Mouse (Mus musculus) olfactory bulb, adult 2 months (tissue): ENCODE results near the gene Myh13. TPM values are rescaled to one million over a fixed set of nuclear protein-coding genes. Genes with fewer than 3 reads are reported as not detected.

Experiments used
- H3K27ac ChIP-seq: fragments of 200-500 bp; 2 replicates; pipeline ENCODE4 v1.5.1; 2012; ENCODE audit warnings: low read depth, low read length; ENCODE audit not compliant: insufficient read depth
- H3K4me1 ChIP-seq: fragments of 200-500 bp; 2 replicates; pipeline ENCODE4 v1.6.1; 2012; ENCODE audit warnings: low read length; ENCODE audit not compliant: control insufficient read depth, insufficient read depth
- H3K4me3 ChIP-seq: fragments of 200-500 bp; 2 replicates; pipeline ENCODE4 v1.5.1; 2012; ENCODE audit warnings: mild to moderate bottlenecking, low read depth, low read length, moderate library complexity; ENCODE audit not compliant: insufficient read depth
- CTCF ChIP-seq: fragments of 200-500 bp; IDR thresholded peaks from 2 replicates; pipeline ENCODE4 v1.5.1; 2012; ENCODE audit warnings: low read depth, mild to moderate bottlenecking, low read length, moderate library complexity; ENCODE audit not compliant: insufficient read depth
- POLR2A ChIP-seq: fragments of 200-500 bp; IDR thresholded peaks from 2 replicates; pipeline ENCODE4 v1.6.1; 2012; ENCODE audit warnings: mild to moderate bottlenecking, low read depth, low read length, moderate library complexity; ENCODE audit not compliant: insufficient read depth
- WGBS: fragments of 180-500 bp; shearing (Covaris S2); methylation state at CpG from one replicate; pipeline ENCODE4 v1.1.7; 2018; 5-methylcytosine and 5-hydroxymethylcytosine counted together
- polyA plus RNA-seq: library from polyadenylated mRNA; stranded (reverse); fragments of >200 nt; gene quantifications from 2 replicates; pipeline ENCODE4 v1.2.4, GENCODE M21; 2012; ENCODE audit warnings: low replicate concordance; ENCODE audit not compliant: missing spikeins, insufficient read depth, insufficient read length

Gene Myh13
- polyA plus RNA-seq, 1 experiment = not detected

DNA sequence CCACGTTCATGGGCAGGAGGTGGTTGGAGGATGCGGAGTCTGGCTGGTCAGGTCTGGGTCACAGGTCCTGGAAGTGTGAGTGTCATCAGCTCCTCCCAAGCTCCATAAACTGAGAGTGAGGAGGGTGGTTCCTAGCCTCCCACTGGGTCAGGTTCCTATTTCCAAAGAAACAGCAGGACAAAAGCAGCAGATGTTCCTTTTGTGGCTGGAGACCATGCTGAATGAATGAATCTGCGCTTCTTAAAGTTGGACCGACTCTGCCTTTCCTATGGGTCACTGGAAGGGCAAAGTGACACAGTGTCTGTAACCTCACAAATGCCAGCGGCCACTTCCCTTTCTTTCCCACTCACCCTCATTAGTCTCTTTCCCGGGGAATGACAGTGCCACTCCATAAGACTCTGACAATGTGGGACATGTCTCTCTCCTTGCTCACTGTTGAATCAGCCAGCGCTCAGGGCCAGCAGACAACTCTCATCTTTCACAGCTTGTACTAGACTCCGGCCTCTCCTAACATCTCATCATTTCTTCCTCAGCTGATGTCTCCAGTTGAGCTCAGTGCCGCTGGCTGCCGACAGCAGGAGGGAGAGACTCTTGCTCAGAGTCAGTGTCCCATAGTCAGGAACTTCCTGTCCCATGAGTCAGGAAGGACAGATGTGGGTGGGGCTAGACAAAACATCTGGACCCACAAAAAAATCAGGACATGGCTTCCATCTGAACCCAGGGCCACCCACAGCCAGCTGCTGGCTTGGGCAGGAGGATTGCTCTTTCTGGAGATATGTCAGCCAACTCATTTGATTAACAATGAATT is 58.4 kb downstream of the Myh13 start:
- no peak overlapping the region for H3K27ac ChIP-seq
- peaks cover 3% of the 10 kb centered on the region; the same call in 1 of the 2 replicates for H3K4me1 ChIP-seq
- TF ChIP-seq CTCF = no peak
- no peak for TF ChIP-seq POLR2A
- WGBS = 47% methylated on average over 10 of the region's 10 CpGs
- no peak overlapping the region for H3K4me3 ChIP-seq

DNA sequence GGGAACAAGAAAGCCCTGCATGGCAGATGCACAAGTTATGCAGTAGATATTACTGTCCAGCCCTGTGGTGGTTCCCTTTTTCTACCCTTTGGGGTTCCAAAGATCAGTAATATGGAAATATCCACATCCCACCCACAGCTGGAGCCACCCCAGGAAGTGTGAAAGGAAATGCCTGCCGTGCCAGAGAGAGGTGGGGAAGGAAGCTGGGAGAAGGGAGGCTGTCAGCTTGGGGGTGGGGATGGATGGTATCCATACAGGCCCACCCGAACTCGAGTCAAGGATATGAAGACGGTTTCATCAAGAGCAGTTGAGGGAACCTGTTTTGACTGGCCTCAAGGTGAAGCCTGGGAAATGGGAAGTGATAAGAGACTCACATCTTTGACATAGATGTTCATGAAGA is 60.4 kb downstream of the Myh13 start:
- WGBS = 77% methylated on average over 4 of the region's 4 CpGs
- Histone ChIP-seq H3K4me3 (no peak overlapping the region), H3K4me1 (peaks cover 3% of the 10 kb centered on the region; the same call in 1 of the 2 replicates), H3K27ac (no peak overlapping the region)
- no peak for TF ChIP-seq CTCF

- TF ChIP-seq CTCF (no peak), POLR2A (no peak)
- 77% methylated on average over 7 of the region's 7 CpGs for WGBS
- no peak overlapping the region for H3K4me3 ChIP-seq
- H3K4me1 ChIP-seq = peaks cover under 1% of the 10 kb centered on the region
- no peak overlapping the region for H3K27ac ChIP-seq
Measured at GRCm38 (mm10) chr11:67384653-67385052, 63.2 kb downstream of the Myh13 start.

GRCm38 (mm10) chr11:67386815-67387415 is 65.5 kb downstream of the Myh13 start:
- 41% methylated on average over 8 of the region's 8 CpGs for WGBS
- H3K4me3 ChIP-seq = no peak overlapping the region
- no peaks in the 10 kb centered on the region; the same call in 1 of the 2 replicates for H3K4me1 ChIP-seq
- H3K27ac ChIP-seq = no peak overlapping the region
- no peak for TF ChIP-seq CTCF
- no peak for TF ChIP-seq POLR2A

DNA sequence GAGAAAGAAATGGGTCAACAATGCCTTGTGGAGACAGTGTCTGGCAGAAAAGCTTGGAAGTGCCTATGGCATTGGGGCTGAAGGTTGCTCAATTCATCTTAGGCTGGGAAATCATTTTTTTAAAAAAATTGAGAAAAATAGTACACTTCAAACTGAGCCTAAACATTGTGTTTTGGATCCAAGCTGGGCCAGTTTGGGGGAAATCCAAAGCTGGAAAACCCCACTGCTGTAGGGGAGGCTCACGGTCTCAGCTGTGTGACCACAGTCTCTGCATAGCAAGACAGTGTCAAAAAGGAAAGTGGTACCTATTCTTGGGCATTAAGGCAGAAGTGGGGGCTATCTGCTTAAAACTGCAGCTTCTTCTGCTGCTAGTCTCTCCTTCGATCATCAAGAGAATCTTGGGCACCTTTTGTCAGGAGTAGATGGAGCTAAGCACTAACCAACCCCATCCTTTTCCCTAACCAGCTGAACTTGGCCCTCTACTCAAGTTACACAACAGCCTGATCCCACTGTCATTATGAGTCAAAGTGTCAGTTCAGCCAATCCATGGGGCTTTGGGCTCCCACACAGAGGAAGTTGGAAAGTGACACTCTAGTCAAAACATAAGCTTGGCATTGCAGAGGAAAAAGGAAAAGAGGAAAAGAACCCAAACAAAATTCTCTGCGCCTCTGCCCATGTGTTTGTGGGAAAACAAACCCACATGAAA is 69.4 kb downstream of the Myh13 start:
- H3K27ac ChIP-seq = no peak overlapping the region
- no peaks in the 10 kb centered on the region; the same call in 1 of the 2 replicates for H3K4me1 ChIP-seq
- no peak for TF ChIP-seq POLR2A
- TF ChIP-seq CTCF = no peak
- H3K4me3 ChIP-seq = no peak overlapping the region
- 84% methylated on average over 3 of the region's 3 CpGs for WGBS

DNA sequence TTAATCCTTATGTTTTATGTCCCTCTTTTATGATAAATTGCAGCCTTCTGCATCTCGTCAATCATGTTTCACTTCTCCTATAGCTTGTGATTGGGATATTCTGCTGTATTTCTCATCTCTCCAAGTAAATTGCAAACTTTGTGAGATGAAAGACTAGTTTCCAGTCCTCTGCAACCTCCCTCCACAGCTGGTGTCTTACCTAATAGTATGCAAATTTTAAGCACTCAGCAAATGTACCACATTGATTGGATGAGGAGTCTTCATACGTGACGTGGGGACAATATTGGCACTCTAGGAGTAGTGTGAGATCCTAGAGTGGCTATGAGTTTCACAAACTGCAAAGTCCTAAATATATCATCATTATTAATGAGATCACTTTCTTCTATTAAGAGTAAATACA is 70.9 kb downstream of the Myh13 start:
- Histone ChIP-seq H3K27ac (no peak overlapping the region), H3K4me3 (no peak overlapping the region), H3K4me1 (no peaks in the 10 kb centered on the region)
- TF ChIP-seq POLR2A = no peak
- 90% methylated on average over 3 of the region's 3 CpGs for WGBS

DNA sequence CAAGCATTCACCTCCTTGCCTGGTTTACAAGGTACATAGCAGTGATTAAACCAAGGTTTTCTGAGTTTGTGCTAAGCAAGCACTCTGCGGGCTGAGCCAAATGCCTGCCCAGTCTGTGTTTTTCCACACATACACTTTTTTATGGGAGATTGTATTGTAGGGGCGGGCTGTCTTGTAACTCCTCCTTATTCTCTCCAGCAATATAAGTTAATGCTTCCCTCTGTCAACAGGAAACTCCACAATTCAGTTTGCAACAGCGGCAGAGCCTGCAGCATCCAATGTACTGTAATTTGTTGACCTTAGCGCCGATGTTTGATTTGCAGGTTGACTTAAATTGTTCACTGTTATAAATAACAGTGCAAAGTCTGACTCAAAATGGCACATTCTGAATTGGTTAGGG is 79.5 kb downstream of the Myh13 start:
- H3K4me1 ChIP-seq = no peaks in the 10 kb centered on the region
- no peak overlapping the region for H3K4me3 ChIP-seq
- WGBS = 83% methylated on average over 5 of the region's 5 CpGs
- H3K27ac ChIP-seq = no peak overlapping the region
- TF ChIP-seq POLR2A = no peak
- no peak for TF ChIP-seq CTCF

DNA sequence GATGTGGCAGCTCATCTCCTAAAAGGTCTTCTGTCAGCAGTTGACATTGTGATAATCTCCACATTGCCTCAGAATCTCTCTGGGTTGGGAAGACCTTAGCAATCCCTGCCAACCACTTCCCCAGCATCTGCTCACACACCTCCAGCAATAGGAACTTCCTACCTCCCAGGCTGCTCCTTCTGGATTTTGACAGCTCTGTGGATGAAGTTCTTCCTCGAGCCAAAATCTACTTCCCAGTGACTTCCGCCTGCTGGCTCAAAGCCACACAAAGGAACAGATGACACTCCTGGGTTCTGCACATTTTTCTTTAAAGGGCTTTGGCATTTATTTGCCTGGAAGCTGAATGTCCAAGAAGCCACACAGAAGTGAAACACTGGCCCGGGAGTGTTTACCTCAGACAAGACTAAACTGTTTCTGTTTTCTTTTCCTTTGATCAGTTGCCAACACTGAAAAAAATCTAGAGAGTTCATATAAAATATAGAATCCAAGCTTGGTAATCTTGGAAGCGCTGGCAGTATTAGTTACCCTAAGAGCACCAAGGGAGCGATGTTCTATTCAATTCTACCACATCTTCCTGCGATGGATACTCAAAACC is 93.0 kb downstream of the Myh13 start:
- TF ChIP-seq CTCF = no peak
- TF ChIP-seq POLR2A = no peak
- 79% methylated on average over 6 of the region's 6 CpGs for WGBS
- H3K4me1 ChIP-seq = no peaks in the 10 kb centered on the region
- H3K4me3 ChIP-seq = no peak overlapping the region
- no peak overlapping the region for H3K27ac ChIP-seq

Other genes with a start within 250 kb of the Myh13 start
- not detected in 2 replicates for gene Myh3, start 243.4 kb upstream of the Myh13 start, polyA plus RNA-seq
- not detected in 2 replicates for gene Myh2, start 150.6 kb upstream of the Myh13 start, polyA plus RNA-seq
- not detected in 2 replicates for gene Myh1, start 121.6 kb upstream of the Myh13 start, polyA plus RNA-seq
- gene Myh4, start 83.6 kb upstream of the Myh13 start, polyA plus RNA-seq = not detected in 2 replicates
- gene Myh8, start 44.5 kb upstream of the Myh13 start, polyA plus RNA-seq = not detected in 2 replicates
- gene Gas7, start 133.8 kb downstream of the Myh13 start, polyA plus RNA-seq = 67.1 TPM in 1 of 2 replicates, not detected in the other